Mouse (Mus musculus) liver, embryonic 16.5 days (tissue): Measurements from ENCODE around the gene Hecw2. TPM values are rescaled to one million over a fixed set of nuclear protein-coding genes. Genes with fewer than 3 reads are reported as not detected.
A peak's percentile ranks its signal among the peaks of the same experiment; 100 is the strongest.

ENCODE experiments used
- ATAC-seq: fragments of 200-750 bp; cut with Nextera tagmentation; 2 replicates; pipeline ENCODE4 v1.8.0; 2017; ENCODE audit warnings: low read depth, mild to moderate bottlenecking, moderate number of reproducible peaks, moderate library complexity
- H3K27ac ChIP-seq: fragments of 300-500 bp; sonication (generic); 2 replicates; pipeline ENCODE4 v1.5.1; 2014; ENCODE audit warnings: mild to moderate bottlenecking, low read length
- H3K27me3 ChIP-seq: fragments of 300-500 bp; sonication (generic); 2 replicates; pipeline ENCODE4 v1.6.1; 2014; ENCODE audit warnings: low read depth, low read length, mixed read lengths; ENCODE audit not compliant: control insufficient read depth, insufficient read depth
- H3K36me3 ChIP-seq: fragments of 300-500 bp; sonication (generic); 2 replicates; pipeline ENCODE4 v1.6.1; 2014; ENCODE audit warnings: mild to moderate bottlenecking; ENCODE audit not compliant: control insufficient read depth, insufficient read depth
- H3K4me1 ChIP-seq: fragments of 300-500 bp; sonication (generic); 2 replicates; pipeline ENCODE4 v1.6.1; 2014; ENCODE audit warnings: low read depth, low read length, mixed read lengths; ENCODE audit not compliant: control insufficient read depth
- H3K4me2 ChIP-seq: fragments of 300-500 bp; sonication (generic); 2 replicates; pipeline ENCODE4 v1.6.1; 2014; ENCODE audit warnings: low read depth, low read length, mixed read lengths
- H3K4me3 ChIP-seq: fragments of 300-500 bp; sonication (generic); 2 replicates; pipeline ENCODE4 v1.5.1; 2014; ENCODE audit warnings: low read depth, mild to moderate bottlenecking, low read length
- H3K9ac ChIP-seq: fragments of 300-500 bp; sonication (generic); 2 replicates; pipeline ENCODE4 v1.6.1; 2014; ENCODE audit warnings: low read depth, low read length
- H3K9me3 ChIP-seq: fragments of 300-500 bp; sonication (generic); replicated peaks from 2 replicates; pipeline ENCODE4 v1.6.1; 2016; ENCODE audit warnings: low read length; ENCODE audit not compliant: control insufficient read depth
- WGBS: fragments of 180-500 bp; shearing (Covaris S2); extraction: QIAGEN DNeasy Blood & Tissue Kit; methylation state at CpG from one replicate; pipeline ENCODE4 v1.1.7; 2014; ENCODE audit not compliant: insufficient replicate concordance; 5-methylcytosine and 5-hydroxymethylcytosine counted together
- polyA plus RNA-seq: library from polyadenylated mRNA; unstranded; fragments of >200 nt; fragmentation: Nextera tagmentation; extraction: Ambion mirVana; gene quantifications from 2 replicates; pipeline ENCODE4 v1.2.1, GENCODE M21; 2015

The Hecw2 gene
- polyA plus RNA-seq, 1 experiment from 2014 or later, result 0.51 TPM

DNA sequence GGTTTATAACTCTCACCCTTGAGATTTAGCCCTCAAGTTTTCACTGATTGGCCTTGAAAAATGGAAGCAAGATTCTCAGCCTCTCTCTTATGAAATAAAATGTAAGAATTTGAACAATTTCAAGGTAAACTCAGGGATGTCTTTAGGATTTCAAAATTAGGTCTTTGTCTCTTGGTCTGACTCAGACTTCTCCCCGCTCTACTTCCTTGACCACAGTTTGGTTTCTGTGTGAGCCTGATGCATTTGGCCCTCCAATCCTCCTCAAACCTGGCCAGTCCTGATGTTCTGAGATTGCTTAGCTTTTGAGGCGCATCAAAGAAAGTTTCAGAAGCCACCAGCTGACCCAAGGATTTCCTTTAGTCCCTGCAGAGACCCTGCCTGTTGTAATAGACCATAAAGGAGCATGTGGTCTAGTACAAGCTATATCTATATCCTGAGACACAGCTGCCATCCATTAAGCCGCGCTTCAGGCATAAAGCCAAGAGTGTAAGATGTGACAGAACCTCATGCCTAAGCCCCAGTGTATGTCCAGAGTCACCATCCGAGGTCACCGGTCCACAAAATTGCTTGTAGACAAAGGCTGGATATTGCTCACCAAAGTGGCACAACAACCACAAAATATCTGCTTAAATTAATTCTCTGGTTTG lies 185.4 kb downstream of the Hecw2 start:
- no peak overlapping the region for H3K4me3 ChIP-seq
- H3K36me3 ChIP-seq, result no peaks in the 10 kb centered on the region
- no peaks in the 10 kb centered on the region for H3K9me3 ChIP-seq
- H3K4me1 ChIP-seq, result no peaks in the 10 kb centered on the region
- no peak overlapping the region for H3K4me2 ChIP-seq
- no peak overlapping the region for H3K27ac ChIP-seq
- ATAC-seq, result no peak
- no peaks in the 10 kb centered on the region for H3K27me3 ChIP-seq
- WGBS, result 65% methylated on average over 6 of the region's 6 CpGs
- H3K9ac ChIP-seq, result no peak overlapping the region

DNA sequence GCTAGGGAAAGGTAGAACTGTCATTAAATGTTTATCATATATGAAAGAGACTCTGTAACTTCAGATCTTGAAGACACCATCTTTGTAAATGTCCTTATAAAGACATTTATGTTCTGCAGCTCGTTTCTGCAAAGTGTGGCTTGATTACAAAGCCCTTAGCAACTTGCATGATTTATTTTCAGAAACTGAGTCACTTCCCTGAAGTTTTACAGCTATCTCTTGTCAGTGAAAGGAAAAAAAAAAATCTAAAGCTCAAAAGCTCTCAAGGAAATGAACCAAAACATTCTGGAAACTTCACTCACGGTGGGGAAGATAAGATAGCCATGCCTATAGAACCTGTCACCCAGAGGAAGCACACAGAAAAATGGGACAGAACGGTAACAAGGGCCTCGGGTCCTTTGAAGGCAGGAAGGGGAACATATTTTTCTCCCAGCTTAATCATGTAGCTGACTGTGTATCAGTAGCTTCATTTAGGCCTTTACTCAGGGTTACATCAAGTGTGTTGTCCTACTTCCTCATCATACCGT lies 189.0 kb downstream of the Hecw2 start:
- Histone ChIP-seq H3K4me3 (no peak overlapping the region), H3K27me3 (no peaks in the 10 kb centered on the region), H3K9me3 (no peaks in the 10 kb centered on the region), H3K36me3 (no peaks in the 10 kb centered on the region), H3K9ac (no peak overlapping the region), H3K27ac (no peak overlapping the region), H3K4me2 (no peak overlapping the region), H3K4me1 (no peaks in the 10 kb centered on the region)
- no peak for ATAC-seq
- WGBS, result 22% methylated on average over 5 of the region's 5 CpGs

DNA sequence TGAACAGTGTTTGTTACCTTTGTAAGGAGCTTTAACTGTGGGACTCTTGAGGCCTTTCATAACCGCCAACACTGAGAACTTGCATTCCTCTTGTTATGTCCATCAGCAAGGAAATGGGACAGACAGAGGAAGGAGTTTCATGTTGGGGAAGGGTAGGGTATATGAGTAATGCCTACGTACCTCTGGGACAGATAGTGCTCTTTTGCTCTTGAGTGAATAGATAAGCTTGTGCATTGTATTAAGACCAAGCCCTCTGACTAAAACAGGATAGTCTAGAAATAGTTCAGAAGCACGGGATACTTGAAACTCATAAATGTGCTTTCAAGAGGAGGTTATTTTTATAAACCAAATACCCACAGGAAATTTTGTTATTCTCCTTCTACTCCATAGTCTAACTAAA lies 191.7 kb downstream of the Hecw2 start:
- no peaks in the 10 kb centered on the region for H3K27me3 ChIP-seq
- H3K27ac ChIP-seq, result no peak overlapping the region
- H3K36me3 ChIP-seq, result no peaks in the 10 kb centered on the region
- H3K9me3 ChIP-seq, result no peaks in the 10 kb centered on the region
- no peak for ATAC-seq
- no peak overlapping the region for H3K9ac ChIP-seq
- 55% methylated on average over 3 of the region's 3 CpGs for WGBS
- H3K4me3 ChIP-seq, result no peak overlapping the region
- H3K4me2 ChIP-seq, result no peak overlapping the region
- H3K4me1 ChIP-seq, result no peaks in the 10 kb centered on the region

DNA sequence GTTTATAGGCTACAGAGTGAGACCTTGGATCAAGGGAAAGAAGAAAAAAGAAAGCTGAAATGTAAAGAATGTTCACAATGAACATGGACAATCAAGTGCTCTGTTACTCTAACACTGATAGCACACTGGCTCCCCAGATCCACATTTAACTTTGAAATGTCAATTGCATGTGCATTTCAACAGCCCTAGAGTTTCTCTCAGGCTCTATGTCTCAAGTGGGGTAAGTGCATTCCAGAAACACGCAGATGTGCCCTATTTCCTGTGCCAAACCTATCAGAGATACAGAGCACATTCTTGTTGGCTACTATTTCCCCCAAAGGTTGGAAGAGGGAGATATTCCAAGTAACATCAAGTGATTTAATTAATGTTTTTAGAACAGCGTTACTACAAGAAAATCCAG lies 192.9 kb downstream of the Hecw2 start:
- H3K36me3 ChIP-seq, result no peaks in the 10 kb centered on the region
- no peak for ATAC-seq
- no peak overlapping the region for H3K4me2 ChIP-seq
- 58% methylated on average over 2 of the region's 2 CpGs for WGBS
- H3K9me3 ChIP-seq, result no peaks in the 10 kb centered on the region
- H3K4me3 ChIP-seq, result no peak overlapping the region
- H3K27me3 ChIP-seq, result no peaks in the 10 kb centered on the region
- no peak overlapping the region for H3K27ac ChIP-seq
- no peak overlapping the region for H3K9ac ChIP-seq
- no peaks in the 10 kb centered on the region for H3K4me1 ChIP-seq

DNA sequence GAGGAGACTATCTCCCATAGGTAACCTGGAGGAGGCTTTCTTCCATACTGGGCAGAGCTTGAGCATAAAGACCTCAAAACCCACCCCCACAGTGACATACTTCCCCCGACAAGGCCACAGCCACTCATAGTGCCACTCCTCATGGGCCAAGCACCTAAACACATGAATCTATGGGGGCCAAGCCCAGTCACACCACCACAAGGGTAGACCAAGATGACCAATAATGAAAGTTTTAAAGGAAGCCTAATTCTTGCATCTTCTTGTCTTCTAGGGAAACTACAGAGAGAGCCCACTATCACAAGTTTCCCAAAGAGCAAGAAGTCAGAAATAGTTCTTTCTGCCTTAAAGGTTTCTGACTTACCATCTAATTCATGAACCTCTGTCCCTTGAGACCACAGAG lies 197.7 kb downstream of the Hecw2 start:
- Histone ChIP-seq H3K27me3 (no peaks in the 10 kb centered on the region), H3K4me3 (no peak overlapping the region), H3K27ac (no peak overlapping the region), H3K4me2 (no peak overlapping the region), H3K4me1 (no peaks in the 10 kb centered on the region), H3K36me3 (no peaks in the 10 kb centered on the region), H3K9me3 (no peaks in the 10 kb centered on the region), H3K9ac (no peak overlapping the region)
- WGBS, result 71% methylated on average over 1 of the region's 1 CpGs
- no peak for ATAC-seq

DNA sequence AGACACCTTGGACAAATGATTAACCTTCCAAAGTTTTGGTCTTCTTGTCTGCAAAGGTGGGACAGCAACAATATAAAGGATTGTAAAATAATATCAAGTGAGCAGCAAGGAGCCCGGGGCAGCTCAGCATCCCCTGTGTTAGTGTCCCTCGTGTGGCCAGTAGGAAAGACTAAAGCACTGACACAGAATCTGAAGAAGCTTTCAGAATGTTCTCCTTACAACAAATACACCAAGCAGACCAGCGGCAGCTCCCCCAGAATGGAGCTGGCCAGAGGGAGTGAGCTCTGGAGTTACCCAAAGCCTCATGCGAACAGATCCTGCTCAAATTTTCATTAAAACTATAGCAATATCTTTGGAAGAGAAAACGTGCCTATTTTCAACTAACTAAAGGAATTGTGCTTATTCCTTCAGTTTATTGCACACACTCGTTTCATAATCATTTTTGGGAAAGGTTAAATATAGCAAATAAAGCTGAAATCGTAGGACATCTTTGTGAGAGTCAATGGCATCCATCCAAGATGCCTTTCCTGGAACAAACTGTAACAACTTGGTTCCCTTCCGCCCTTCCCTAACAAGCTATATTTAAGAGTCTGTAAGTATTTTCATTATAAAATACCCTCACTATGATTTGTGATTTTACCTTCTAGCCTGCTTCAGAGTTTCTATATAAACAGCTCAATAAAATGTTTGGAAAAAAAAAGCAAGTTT lies 208.6 kb downstream of the Hecw2 start:
- H3K9me3 ChIP-seq, result no peaks in the 10 kb centered on the region
- H3K4me1 ChIP-seq, result no peaks in the 10 kb centered on the region
- no peak for ATAC-seq
- no peak overlapping the region for H3K27ac ChIP-seq
- no peak overlapping the region for H3K9ac ChIP-seq
- H3K4me2 ChIP-seq, result no peak overlapping the region
- H3K27me3 ChIP-seq, result no peaks in the 10 kb centered on the region
- no peak overlapping the region for H3K4me3 ChIP-seq
- 49% methylated on average over 8 of the region's 8 CpGs for WGBS
- no peaks in the 10 kb centered on the region for H3K36me3 ChIP-seq

DNA sequence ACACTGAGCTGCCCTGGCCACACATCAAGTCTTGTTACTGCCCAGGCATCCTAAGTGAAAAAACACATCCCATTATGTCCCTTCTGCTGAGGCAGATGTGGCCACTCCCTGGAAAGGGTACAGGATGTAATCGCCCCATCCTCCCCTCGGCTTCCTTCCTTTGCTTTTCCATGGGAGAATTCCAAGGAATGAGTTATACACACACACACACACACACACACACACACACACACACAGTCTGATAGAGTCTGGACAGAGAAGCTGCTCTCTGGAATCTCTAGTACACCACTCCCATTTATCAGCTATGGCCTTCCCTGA lies 216.5 kb downstream of the Hecw2 start:
- Histone ChIP-seq H3K9me3 (no peaks in the 10 kb centered on the region), H3K4me3 (no peak overlapping the region), H3K27ac (no peak overlapping the region), H3K4me2 (no peak overlapping the region), H3K9ac (no peak overlapping the region), H3K36me3 (no peaks in the 10 kb centered on the region), H3K4me1 (no peaks in the 10 kb centered on the region), H3K27me3 (no peaks in the 10 kb centered on the region)
- WGBS, result 57% methylated on average over 2 of the region's 2 CpGs
- 0 out of 2 replicates have a peak, but pooled peaks have one; percentile 27 for ATAC-seq

DNA sequence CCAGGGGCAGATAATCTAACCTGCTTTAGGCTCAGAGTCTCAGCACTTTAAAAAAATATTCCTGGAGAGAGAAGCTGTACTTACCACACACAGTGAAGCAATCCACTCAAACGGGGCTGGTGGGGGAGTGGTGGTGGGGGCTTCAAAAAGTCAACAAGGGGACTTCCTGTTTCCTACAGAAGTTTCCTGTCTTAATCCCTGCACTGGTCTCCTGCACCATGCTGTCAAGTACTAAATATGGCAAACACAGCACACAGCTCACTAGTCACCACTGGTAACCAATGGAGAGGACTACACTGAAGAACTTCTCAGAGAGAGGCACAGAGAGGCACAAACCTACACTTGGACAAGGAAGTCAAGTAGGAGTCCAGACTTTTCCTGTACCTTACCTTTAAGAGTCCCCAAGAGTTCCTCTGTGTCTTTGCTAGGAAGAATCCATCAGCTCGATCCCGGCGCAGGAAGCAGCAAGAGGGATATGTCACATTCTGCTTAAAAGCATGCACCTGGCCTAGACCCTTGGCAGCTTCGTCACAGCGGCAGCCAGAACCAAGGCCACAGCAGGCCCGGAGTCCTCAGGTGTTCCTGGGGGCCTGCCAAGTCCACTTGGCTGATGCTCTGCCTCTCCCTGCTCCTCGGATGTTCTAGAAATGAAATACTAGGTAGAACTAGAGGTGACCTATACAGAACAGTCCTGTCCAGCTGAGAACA lies 217.0 kb downstream of the Hecw2 start:
- WGBS, result 41% methylated on average over 8 of the region's 8 CpGs
- peak overlapping the region; percentile 24; the same call in 1 of the 2 replicates for H3K27ac ChIP-seq
- no peak for ATAC-seq
- H3K9me3 ChIP-seq, result no peaks in the 10 kb centered on the region
- H3K27me3 ChIP-seq, result no peaks in the 10 kb centered on the region
- H3K4me3 ChIP-seq, result no peak overlapping the region
- H3K9ac ChIP-seq, result no peak overlapping the region
- no peaks in the 10 kb centered on the region for H3K36me3 ChIP-seq
- H3K4me1 ChIP-seq, result no peaks in the 10 kb centered on the region
- no peak overlapping the region for H3K4me2 ChIP-seq

DNA sequence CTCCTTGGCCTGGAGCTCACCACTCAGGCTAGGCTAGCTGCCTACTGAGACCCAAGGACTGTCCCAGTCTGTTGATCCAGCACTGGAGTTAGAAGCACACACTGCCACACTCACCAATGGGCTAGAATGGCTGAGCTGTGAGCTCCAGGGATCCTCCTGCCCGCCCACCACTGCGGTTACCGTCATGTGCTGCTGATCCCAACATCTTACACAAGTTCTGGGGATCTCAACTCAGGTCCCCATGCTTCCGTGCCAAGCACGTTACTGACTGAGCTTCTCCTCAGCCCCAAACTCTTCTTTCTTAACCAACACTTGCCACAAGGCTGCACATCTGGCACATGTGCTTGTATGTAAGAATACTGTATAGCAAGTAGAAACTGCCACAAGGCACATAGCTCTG lies 218.2 kb downstream of the Hecw2 start:
- H3K4me3 ChIP-seq, result no peak overlapping the region
- H3K27me3 ChIP-seq, result no peaks in the 10 kb centered on the region
- H3K36me3 ChIP-seq, result no peaks in the 10 kb centered on the region
- H3K9ac ChIP-seq, result no peak overlapping the region
- 74% methylated on average over 5 of the region's 5 CpGs for WGBS
- no peak overlapping the region for H3K4me2 ChIP-seq
- ATAC-seq, result no peak
- no peaks in the 10 kb centered on the region for H3K9me3 ChIP-seq
- H3K4me1 ChIP-seq, result no peaks in the 10 kb centered on the region
- no peak overlapping the region for H3K27ac ChIP-seq
